Mouse (Mus musculus) cerebellum, postnatal 10 days (tissue): ENCODE results near the gene Lrrc10.
"Not testable (repeated sequence)": the region's sequence is repeated elsewhere in the genome, so short reads cannot be mapped to it uniquely, and the experiment has no call there.

ENCODE experiments used
- DNase-seq, 2 experiments: peaks; one replicate each; pipeline ENCODE4 v3.0.0; 2021; ENCODE audit warnings: mixed read lengths in 2 of 2

The Lrrc10 gene

GRCm38 (mm10) chr10:117043497-117044166 is 1.5 kb upstream of the Lrrc10 start:
- not testable (repeated sequence) for DNase-seq

DNA sequence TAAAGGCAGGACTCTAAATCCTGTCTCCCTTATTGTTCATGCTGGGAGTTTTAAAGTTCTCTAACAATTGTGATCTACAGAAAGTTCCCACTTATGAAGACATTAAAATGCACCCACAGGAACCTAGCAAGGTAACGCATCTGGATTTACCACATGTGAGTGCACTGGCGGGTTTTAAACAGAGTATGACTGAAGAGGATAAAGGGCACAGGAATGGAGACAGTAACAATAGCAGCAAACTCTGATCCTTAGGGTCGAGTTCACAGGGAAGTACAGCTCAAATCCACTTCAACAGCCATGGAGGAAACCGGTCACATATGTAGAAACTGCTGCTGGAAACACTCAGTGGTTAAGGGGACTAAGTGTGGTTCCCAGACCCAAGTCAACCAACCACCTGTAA is 4.1 kb downstream of the Lrrc10 start:
- no peak for DNase-seq

GRCm38 (mm10) chr10:117049961-117050597 is 4.9 kb downstream of the Lrrc10 start:
- DNase-seq = no peak

DNA sequence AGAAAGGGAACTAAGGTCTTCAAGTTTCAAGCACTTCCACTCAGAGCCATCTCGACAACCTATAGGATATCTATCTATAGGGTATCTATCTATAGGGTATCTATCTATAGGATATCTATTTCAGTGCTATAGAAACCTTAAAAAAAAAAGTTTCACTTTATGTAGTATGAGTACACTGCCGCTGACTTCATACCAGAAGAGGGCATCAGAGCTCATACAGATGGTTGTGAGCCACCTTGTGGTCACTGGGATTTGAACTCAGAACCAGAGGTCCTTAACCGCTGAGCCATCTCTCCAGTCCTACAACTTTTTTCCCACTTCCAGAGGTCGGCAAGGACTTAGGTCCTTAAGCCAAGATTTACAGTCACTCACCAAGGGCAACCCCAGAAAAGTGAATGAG is 10.5 kb downstream of the Lrrc10 start:
- no peak for DNase-seq

DNA sequence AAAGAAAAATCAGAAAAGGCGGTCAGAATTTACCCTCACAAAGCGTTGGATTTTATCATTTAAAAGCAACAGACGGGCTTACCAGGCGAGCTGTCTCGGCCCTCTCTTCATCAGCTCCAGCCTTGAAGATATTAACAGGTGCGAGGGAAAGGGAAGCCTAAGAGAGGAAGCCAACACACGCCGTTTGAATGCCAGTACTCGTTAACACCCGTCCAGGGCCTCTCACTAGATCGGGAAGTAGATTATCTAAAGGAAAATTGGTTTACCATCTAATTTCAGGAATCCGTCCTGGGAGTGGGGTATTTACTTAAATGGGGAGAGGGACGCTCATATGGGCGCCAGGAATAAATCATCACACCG is 17.7 kb downstream of the Lrrc10 start:
- no peak for DNase-seq

DNA sequence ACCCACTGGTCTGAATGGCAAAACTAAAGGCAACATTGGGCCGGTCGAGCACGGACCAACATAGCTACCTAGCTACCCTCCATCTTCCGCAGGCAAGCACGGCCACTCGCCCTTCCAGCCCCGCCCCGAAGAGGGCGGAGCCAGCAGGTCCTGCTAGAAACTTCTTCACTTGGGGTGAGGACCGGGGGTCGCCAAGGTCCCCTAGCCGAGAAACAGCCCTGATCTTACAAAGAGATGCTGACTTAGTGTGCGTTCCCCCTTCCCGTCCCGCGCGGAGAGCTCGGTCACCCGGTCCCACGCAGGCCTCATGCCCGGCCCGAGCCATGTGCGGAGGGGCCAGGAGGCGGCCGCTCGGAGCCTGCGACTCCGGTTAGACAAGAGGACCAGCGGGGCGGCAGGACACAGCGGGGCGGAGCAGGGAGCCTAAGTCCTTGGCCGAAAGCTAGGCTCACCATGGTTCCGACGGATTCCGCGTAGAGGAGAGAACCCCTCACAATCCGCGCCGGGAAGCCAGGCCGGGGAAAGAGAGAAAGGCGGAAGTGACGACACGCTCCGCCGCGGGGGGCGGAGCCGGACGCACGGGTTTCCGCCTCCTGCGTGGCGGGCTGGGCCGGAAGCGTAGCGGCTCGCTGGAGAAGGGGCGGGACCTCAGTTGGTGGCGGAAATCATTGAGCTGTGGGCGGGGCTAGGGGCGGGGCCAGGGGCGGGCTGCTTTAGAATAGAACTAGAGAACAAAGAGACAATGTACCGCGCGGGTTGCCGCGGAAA is 18.3 kb downstream of the Lrrc10 start, which contains the start of gene Cct2:
Gene Cct2, minus strand, starts transcription at position 561 of the 768 bp plus-strand sequence.
- DNase-seq = peak; percentile 98

DNA sequence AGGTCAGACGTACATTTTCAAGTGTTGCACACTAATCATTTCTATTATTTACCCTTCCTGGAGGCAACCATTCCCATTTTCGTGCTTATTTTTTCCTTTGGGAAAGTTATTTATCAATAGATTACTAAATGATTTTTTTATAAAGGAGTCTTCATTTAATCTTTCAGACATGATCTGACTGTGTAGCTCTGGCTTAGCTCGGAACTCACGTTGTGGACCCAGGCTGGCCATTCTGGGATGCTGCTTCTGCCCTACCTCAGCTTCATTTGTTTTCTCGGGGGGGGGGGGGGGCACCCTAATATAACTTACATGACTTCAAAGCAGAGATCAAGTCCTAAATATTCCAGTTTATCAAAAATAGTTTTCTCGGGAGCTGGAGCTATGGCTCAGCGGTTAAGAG is 18.9 kb downstream of the Lrrc10 start:
- DNase-seq = peak in 1 of 2 experiments; percentile 26

GRCm38 (mm10) chr10:117069109-117069508 is 24.0 kb downstream of the Lrrc10 start:
- peak in 1 of 2 experiments; percentile 30 for DNase-seq

GRCm38 (mm10) chr10:117072191-117072888 is 27.2 kb downstream of the Lrrc10 start:
- DNase-seq = no peak

GRCm38 (mm10) chr10:117073176-117073575 is 28.0 kb downstream of the Lrrc10 start:
- no peak for DNase-seq

DNA sequence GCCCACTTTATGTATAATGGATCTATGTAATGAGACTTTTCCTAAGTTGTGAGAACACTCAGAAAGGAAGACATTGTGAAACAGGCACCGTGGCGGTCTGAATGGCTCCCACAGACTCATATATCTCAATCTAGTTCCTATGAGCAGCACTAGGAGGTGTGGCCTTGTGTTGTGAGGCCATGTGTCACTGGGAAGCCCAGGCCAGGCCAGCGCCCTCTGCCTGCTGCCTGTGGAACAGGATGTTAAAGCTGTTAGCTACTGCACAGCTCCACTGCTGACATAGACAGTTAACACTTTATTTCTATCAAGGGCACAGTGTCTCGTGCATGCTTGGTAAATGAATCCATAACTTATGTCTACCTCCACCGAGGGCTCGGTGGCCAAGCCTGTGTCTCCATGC is 33.1 kb downstream of the Lrrc10 start:
- peak; percentile 56 to 63 for DNase-seq

GRCm38 (mm10) chr10:117081326-117081725 is 36.2 kb downstream of the Lrrc10 start:
- no peak for DNase-seq

- DNase-seq = no peak
Measured at GRCm38 (mm10) chr10:117081914-117082359, 36.8 kb downstream of the Lrrc10 start.

DNA sequence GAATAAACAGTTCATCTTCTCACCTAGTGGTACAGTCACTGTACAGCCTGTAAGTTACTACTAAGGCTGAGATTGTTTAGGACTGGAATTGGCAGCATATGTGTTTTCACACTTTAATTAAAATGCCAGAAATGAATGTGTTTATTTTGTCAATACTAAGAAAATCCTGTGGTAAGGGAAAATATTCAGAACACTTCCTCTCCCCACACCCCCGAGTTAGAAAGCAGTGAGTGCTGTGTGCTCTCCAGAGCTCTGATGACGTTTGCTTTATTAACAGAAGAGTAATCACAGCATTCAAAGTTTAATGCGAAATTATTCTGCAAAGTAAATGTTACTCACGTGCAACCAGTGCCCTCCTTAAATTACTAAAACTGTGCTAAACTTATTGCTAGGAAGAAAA is 44.5 kb downstream of the Lrrc10 start:
- no peak for DNase-seq

DNA sequence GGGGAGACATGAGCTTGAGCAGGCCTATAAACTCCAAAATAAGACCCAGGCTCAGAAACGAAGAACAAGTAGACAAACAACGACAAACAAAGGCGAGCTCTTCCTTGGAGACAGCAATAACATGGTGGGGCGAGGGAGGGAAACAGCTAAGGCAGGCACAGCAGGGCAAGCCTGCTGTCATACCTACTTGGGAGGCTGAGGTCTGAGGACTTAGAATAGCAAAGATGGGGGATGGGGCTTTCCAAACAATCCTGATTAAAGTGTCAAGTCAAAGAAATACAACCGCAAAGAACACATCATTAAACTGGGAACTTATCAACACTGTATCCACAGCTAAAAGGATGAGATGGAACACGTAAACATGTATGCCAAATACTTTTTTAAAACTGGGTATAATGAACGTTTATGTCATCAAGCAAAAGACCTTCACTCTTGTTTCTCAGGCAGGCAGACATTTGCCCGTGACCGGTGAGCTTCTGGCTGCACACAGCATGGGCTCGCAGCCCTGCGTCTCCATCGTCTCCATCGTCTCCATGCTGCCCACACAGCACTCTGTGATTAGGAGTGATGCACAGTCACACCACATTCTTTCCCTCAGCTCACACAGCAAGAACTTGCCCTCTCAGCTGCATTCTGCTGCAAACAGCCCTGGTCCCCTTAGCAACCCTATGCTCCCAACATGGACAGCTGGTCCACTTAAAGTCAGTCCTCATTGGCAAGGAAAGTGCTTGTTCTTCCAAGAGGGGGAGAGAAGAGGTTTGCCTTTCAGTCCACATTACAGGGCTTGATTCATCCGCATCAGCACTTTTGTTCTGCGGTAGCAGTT is 49.6 kb downstream of the Lrrc10 start:
- DNase-seq = peak; percentile 53 to 68

DNA sequence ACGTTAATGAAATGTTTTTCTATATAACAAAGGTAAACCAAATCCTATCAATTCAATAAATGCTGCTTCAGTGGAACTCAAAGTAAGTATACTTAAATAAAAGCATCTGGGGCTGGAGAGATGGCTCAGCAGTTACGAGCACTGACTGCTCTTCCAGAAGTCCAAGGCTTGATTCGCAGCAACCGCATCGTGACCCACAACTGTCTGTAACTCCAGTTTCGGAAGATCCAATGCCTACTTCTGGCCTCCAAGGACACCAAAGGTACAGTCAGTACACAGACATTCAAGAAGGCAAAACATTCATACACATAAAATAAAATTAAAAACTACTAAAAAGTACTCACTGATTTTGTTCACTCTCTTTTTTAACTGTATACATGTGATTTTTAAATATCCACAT is 51.0 kb downstream of the Lrrc10 start:
- no peak for DNase-seq
